Mouse (Mus musculus) layer of hippocampus, adult 6 months (tissue): ENCODE results near the gene Dnajc9. TPM values are rescaled to one million over a fixed set of nuclear protein-coding genes. Genes with fewer than 3 reads are reported as not detected.

Source experiments
- long read RNA-seq, 2 experiments: library from polyadenylated mRNA; unstranded; transcript quantifications; one replicate each; pipeline ENCODE4 v2.0.0; 2019 to 2020
- polyA plus RNA-seq: library from polyadenylated mRNA; unstranded; fragments of <200 nt; fragmentation: Nextera tagmentation; gene quantifications from 2 replicates; pipeline ENCODE4 v1.2.3, GENCODE M21; 2021

Gene Dnajc9
- polyA plus RNA-seq: 31.0 and 32.9 TPM in 2 replicates
- long read RNA-seq, experiment 1, transcript Dnajc9-201 (5 exons, 1,631 nt): major isoform, 25 of 37 reads
- long read RNA-seq, experiment 1, partial matches to known transcripts: 4 of 37 reads
- long read RNA-seq, experiment 1, other reads (novel, unspliced or antisense): 4 of 37 reads
- long read RNA-seq, experiment 2, transcript Dnajc9-201 (5 exons, 1,631 nt): major isoform, 98 of 127 reads
- long read RNA-seq, experiment 2, transcript Dnajc9-203 (3 exons, 781 nt): minor isoform, 19 of 127 reads
- long read RNA-seq, experiment 2, partial matches to known transcripts: 5 of 127 reads
- long read RNA-seq, experiment 2, other reads (novel, unspliced or antisense): 5 of 127 reads

GRCm38 (mm10) chr14:20388441-20389129 lies at the start of gene Dnajc9:
TSS of gene Dnajc9 (minus strand) at chr14:20388910.

GRCm38 (mm10) chr14:20393205-20393913 lies 4.6 kb upstream of the Dnajc9 start, which contains the start of gene Mrps16:
TSS of gene Mrps16 (minus strand) at chr14:20393634.

GRCm38 (mm10) chr14:20347991-20348541 lies 40.6 kb downstream of the Dnajc9 start, which contains the start of the genes Ecd and Fam149b:
TSS of gene Ecd (minus strand) at chr14:20348121.
TSS of gene Fam149b (plus strand) at chr14:20348162.

Other genes starting within 250 kb of the Dnajc9 start
- 0.10 and 0.14 TPM in 2 replicates for gene Kcnk5, start 207.1 kb downstream of the Dnajc9 start, polyA plus RNA-seq
- not detected in 2 replicates for gene Kcnk16, start 119.7 kb downstream of the Dnajc9 start, polyA plus RNA-seq
- 7.2 and 7.9 TPM in 2 replicates for gene Nudt13, start 94.2 kb downstream of the Dnajc9 start, polyA plus RNA-seq
- gene Ecd, start 40.8 kb downstream of the Dnajc9 start, polyA plus RNA-seq: 25.5 and 32.7 TPM in 2 replicates
- gene Fam149b, start 40.7 kb downstream of the Dnajc9 start, polyA plus RNA-seq: 4.3 and 5.6 TPM in 2 replicates
- 99.0 and 103 TPM in 2 replicates for gene Mrps16, start 4.7 kb upstream of the Dnajc9 start, polyA plus RNA-seq
- gene Cfap70, start 63.3 kb upstream of the Dnajc9 start, polyA plus RNA-seq: 0.79 and 2.3 TPM in 2 replicates
- 50.7 and 53.0 TPM in 2 replicates for gene Anxa7, start 91.2 kb upstream of the Dnajc9 start, polyA plus RNA-seq
- gene Mss51, start 108.0 kb upstream of the Dnajc9 start, polyA plus RNA-seq: not detected in 2 replicates
- 34.7 and 35.9 TPM in 2 replicates for gene Ppp3cb, start 157.7 kb upstream of the Dnajc9 start, polyA plus RNA-seq